Mouse (Mus musculus): ENCODE results near the gene Gm21962. TPM values are rescaled to one million over a fixed set of nuclear protein-coding genes. Genes with fewer than 3 reads are reported as not detected.

Gm21962 gene
- polyA plus RNA-seq, 1 experiment from 2014 or later: not detected

Small RNA genes lying within 50 kb of the gene (microRNA-seq; reads per million reads assigned to microRNA genes)
- not detected for gene Gm22468

Other genes with a start within 250 kb of the Gm21962 start
- gene Ddit4l, start 49.9 kb upstream of the Gm21962 start, polyA plus RNA-seq (2015; fragmentation: Nextera tagmentation; extraction: Ambion mirVana): 9.9 and 10.6 TPM in 2 replicates
- gene H2afz, start 193.0 kb downstream of the Gm21962 start, polyA plus RNA-seq (2015; fragmentation: Nextera tagmentation; extraction: Ambion mirVana): 2,195 and 2,315 TPM in 2 replicates
- gene Dnajb14, start 196.2 kb downstream of the Gm21962 start, polyA plus RNA-seq (2015; fragmentation: Nextera tagmentation; extraction: Ambion mirVana): 10.3 and 10.8 TPM in 2 replicates
- 104 and 110 TPM in 2 replicates for gene Lamtor3, start 247.0 kb downstream of the Gm21962 start, polyA plus RNA-seq (2015; fragmentation: Nextera tagmentation; extraction: Ambion mirVana)